Mouse (Mus musculus) MEL (cell line): ENCODE measurements around the gene Dnaic1.

Experiments used
- CTCF ChIP-seq, 3 experiments: IDR thresholded peaks in 2 of 3; conservative IDR thresholded peaks in 1 of 3; 2 replicates each; pipeline ENCODE4 v1.5.1; 2011 to 2012; ENCODE audit warnings: low read length in 3 of 3, low read depth in 2 of 3, mild to moderate bottlenecking in 2 of 3, improper control_type of control experiment in 1 of 3, inconsistent platforms in 1 of 3, mixed read lengths in 1 of 3, moderate library complexity in 1 of 3; ENCODE audit not compliant: control insufficient read depth in 1 of 3, insufficient read depth in 1 of 3, poor library complexity in 1 of 3, severe bottlenecking in 1 of 3
- GATA1 ChIP-seq: IDR thresholded peaks from 2 replicates; pipeline ENCODE4 v1.6.1; 2011; ENCODE audit warnings: low read depth, low read length, improper control_type of control experiment
- MEF2A ChIP-seq: IDR thresholded peaks from 2 replicates; pipeline ENCODE4 v1.6.1; 2014; ENCODE audit warnings: low read depth, mild to moderate bottlenecking, inconsistent platforms, low read length, improper control_type of control experiment; ENCODE audit not compliant: poor library complexity, insufficient replicate concordance, severe bottlenecking; ENCODE audit errors: extremely low read depth
- MXI1 ChIP-seq: IDR thresholded peaks from 2 replicates; pipeline ENCODE4 v1.6.1; 2011; ENCODE audit warnings: mild to moderate bottlenecking, low read depth, low read length, improper control_type of control experiment
- POLR2AphosphoS5 ChIP-seq: IDR thresholded peaks from 2 replicates; pipeline ENCODE4 v1.6.1; 2012; ENCODE audit warnings: low read depth, borderline replicate concordance, mild to moderate bottlenecking, inconsistent platforms, low read length, moderate library complexity, mixed read lengths

- TF ChIP-seq GATA1, result no peak
- TF ChIP-seq CTCF (IDR thresholded peaks at IDR 0.05 in 2 of 3, conservative IDR thresholded peaks at IDR 0.05 in 1 of 3; ENCODE audit: control insufficient read depth in 1 of 3, insufficient read depth in 1 of 3, low read depth in 2 of 3, low read length in 3 of 3, poor library complexity in 1 of 3, severe bottlenecking in 1 of 3), result no peak
- TF ChIP-seq POLR2AphosphoS5, result no peak
- no peak for TF ChIP-seq MEF2A
- TF ChIP-seq MXI1, result no peak
These were observed 61.8 kb downstream of the Dnaic1 start for GRCm38 (mm10) chr4:41631390-41631789.
